Mouse (Mus musculus): Measurements from ENCODE around the gene Rapgef2.

The Rapgef2 gene

GRCm38 (mm10) chr3:79028153-79028878, 258.0 kb downstream of the Rapgef2 start:
- DNase-seq (ENCODE audit: low spot score in 2 of 2): no peak

GRCm38 (mm10) chr3:79025983-79026382, 260.3 kb downstream of the Rapgef2 start:
- no peak for DNase-seq (ENCODE audit: low spot score in 2 of 2)

GRCm38 (mm10) chr3:79023735-79024328, 262.5 kb downstream of the Rapgef2 start:
- peak in 1 of 2 experiments; percentile 18 for DNase-seq (ENCODE audit: low spot score in 2 of 2)

- no peak for DNase-seq (ENCODE audit: low spot score in 2 of 2)
Measured at GRCm38 (mm10) chr3:79022690-79023089, 263.6 kb downstream of the Rapgef2 start.

- no peak for DNase-seq (ENCODE audit: low spot score in 2 of 2)
Measured at GRCm38 (mm10) chr3:79017440-79017839, 268.9 kb downstream of the Rapgef2 start.

- no peak for DNase-seq (ENCODE audit: low spot score in 2 of 2)
Measured at GRCm38 (mm10) chr3:79016830-79017229, 269.5 kb downstream of the Rapgef2 start.

GRCm38 (mm10) chr3:79015621-79016474, 270.5 kb downstream of the Rapgef2 start:
- peak in 1 of 2 experiments; percentile 32 for DNase-seq (ENCODE audit: low spot score in 2 of 2)
